16 mouse cellular contexts compared by ENCODE assay signal in genomic region chr5:67266106-67266505, GRCm38 (mm10). TPM values are rescaled to one million over a fixed set of nuclear protein-coding genes. Genes with fewer than 3 reads are reported as not detected.
A peak's percentile ranks its signal among the peaks of the same experiment; 100 is the strongest.
DNase-seq lines count a peak whose midpoint lies in the region; ATAC-seq and TF ChIP-seq lines count a peak whose summit lies in the region.
"Had no signal": no experiment of that assay in that cellular context is flagged by ENCODE, and none has a peak within 500 bp of the region (broad histone marks: within the 10 kb centered on the region; RNA-seq: fewer than 3 reads in every experiment).

No protein-coding gene starts in this region.

- no peaks in the 10 kb centered on the region for H3K9me3 ChIP-seq in embryonic facial prominence, embryonic 11.5 days (replicated peaks; ENCODE audit: control insufficient read depth, low read length)
- H3K9me3 ChIP-seq in embryonic facial prominence, embryonic 10.5 days = no peaks in the 10 kb centered on the region
- no peaks in the 10 kb centered on the region for H3K9me3 ChIP-seq in liver, embryonic 14.5 days (ENCODE audit: control insufficient read depth, low read length)
- no peaks in the 10 kb centered on the region for H3K9me3 ChIP-seq in liver, embryonic 11.5 days (ENCODE audit: control insufficient read depth, low read length)
- H3K9me3 ChIP-seq: embryonic facial prominence, embryonic 13.5 days; limb, embryonic 12.5 days had no signal

- TF ChIP-seq CTCF in liver, embryonic 14.5 days (IDR thresholded peaks at IDR 0.05; ENCODE audit: low read depth) = peak; percentile 65

- ATAC-seq in embryonic facial prominence, embryonic 11.5 days (replicated peaks; ENCODE audit: insufficient number of reproducible peaks, low FRiP score, low TSS enrichment, low read depth) = no peak
- no peak for ATAC-seq in liver, embryonic 14.5 days (ENCODE audit: insufficient read depth)
- no peak for ATAC-seq in liver, embryonic 11.5 days (replicated peaks; ENCODE audit: low FRiP score)
- ATAC-seq in megakaryocyte, adult 5-6 weeks (ENCODE audit: poor library complexity, severe bottlenecking) = no peak
- ATAC-seq: forebrain, embryonic 16.5 days; hindbrain, embryonic 16.5 days had no signal

- DNase-seq in embryonic facial prominence, embryonic 11.5 days (ENCODE audit: low spot score) = peak; percentile 20
- no peak for DNase-seq in embryonic facial prominence, embryonic 10.5 days (ENCODE audit: low spot score)
- no peak for DNase-seq in liver, embryonic 14.5 days (ENCODE audit: low read depth in 3 of 3, low spot score in 3 of 3)
- no peak for DNase-seq in liver, embryonic 11.5 days (ENCODE audit: low spot score)
- DNase-seq in ES-CJ7 (ENCODE audit: low read depth, low spot score) = peak; percentile 63
- peak; percentile 43 for DNase-seq in naive thymus-derived CD4-positive, alpha-beta T cell, adult 2 months (ENCODE audit: low read depth)
- no peak for DNase-seq in heart, adult 8-10 months (ENCODE audit: low spot score)
- DNase-seq: adrenal gland, adult 8-10 months; cerebellum, adult 11 months; right cerebral cortex, postnatal 4 days had no signal

- TF ChIP-seq EP300 in liver, embryonic 14.5 days (IDR thresholded peaks at IDR 0.05; ENCODE audit: low read depth) = no peak

- H3K27me3 ChIP-seq in embryonic facial prominence, embryonic 11.5 days (ENCODE audit: control insufficient read depth, insufficient read depth, low read length) = no peaks in the 10 kb centered on the region
- H3K27me3 ChIP-seq in embryonic facial prominence, embryonic 10.5 days (replicated peaks; ENCODE audit: low read depth, poor library complexity, severe bottlenecking) = no peaks in the 10 kb centered on the region
- no peaks in the 10 kb centered on the region for H3K27me3 ChIP-seq in liver, embryonic 14.5 days (ENCODE audit: control insufficient read depth, insufficient read depth, low read length)
- H3K27me3 ChIP-seq in liver, embryonic 11.5 days (replicated peaks; ENCODE audit: control insufficient read depth, insufficient read depth, low read length) = no peaks in the 10 kb centered on the region
- H3K27me3 ChIP-seq: embryonic facial prominence, embryonic 13.5 days; limb, embryonic 12.5 days had no signal

- H3K4me2 ChIP-seq in embryonic facial prominence, embryonic 11.5 days (ENCODE audit: low read depth, low read length) = no peak overlapping the region
- no peak overlapping the region for H3K4me2 ChIP-seq in liver, embryonic 14.5 days (ENCODE audit: low read depth)
- H3K4me2 ChIP-seq in liver, embryonic 11.5 days = no peak overlapping the region
- H3K4me2 ChIP-seq: embryonic facial prominence, embryonic 13.5 days; limb, embryonic 12.5 days had no signal

- no peak overlapping the region for H3K9ac ChIP-seq in embryonic facial prominence, embryonic 11.5 days (replicated peaks; ENCODE audit: low read length)
- H3K9ac ChIP-seq in liver, embryonic 14.5 days (replicated peaks) = no peak overlapping the region
- H3K9ac ChIP-seq in liver, embryonic 11.5 days (ENCODE audit: low read depth, low read length) = no peak overlapping the region
- H3K9ac ChIP-seq: embryonic facial prominence, embryonic 13.5 days; limb, embryonic 12.5 days had no signal

- no peak overlapping the region for H3K27ac ChIP-seq in embryonic facial prominence, embryonic 11.5 days (replicated peaks; ENCODE audit: low read depth, low read length)
- H3K27ac ChIP-seq in embryonic facial prominence, embryonic 10.5 days (replicated peaks) = no peak overlapping the region
- no peak overlapping the region for H3K27ac ChIP-seq in liver, embryonic 14.5 days
- H3K27ac ChIP-seq in liver, embryonic 11.5 days (ENCODE audit: low read depth, low read length) = no peak overlapping the region
- H3K27ac ChIP-seq: embryonic facial prominence, embryonic 13.5 days; limb, embryonic 12.5 days; macrophage had no signal

- H3K4me1 ChIP-seq in embryonic facial prominence, embryonic 11.5 days (ENCODE audit: control insufficient read depth, insufficient read depth, low read length) = no peaks in the 10 kb centered on the region
- H3K4me1 ChIP-seq in embryonic facial prominence, embryonic 10.5 days = peaks cover 8% of the 10 kb centered on the region
- peaks cover 3 to 12% of the 10 kb centered on the region in 2 experiments for H3K4me1 ChIP-seq in liver, embryonic 14.5 days (replicated peaks; ENCODE audit: control insufficient read depth in 2 of 2, insufficient read depth in 2 of 2, low read length in 1 of 2)
- peaks cover 5% of the 10 kb centered on the region for H3K4me1 ChIP-seq in liver, embryonic 11.5 days (replicated peaks; ENCODE audit: control insufficient read depth, insufficient read depth, low read length)

- WGBS in embryonic facial prominence, embryonic 11.5 days = 97% methylated on average over 1 of the region's 1 CpGs
- WGBS in embryonic facial prominence, embryonic 10.5 days = 91% methylated on average over 1 of the region's 1 CpGs
- 73% methylated on average over 1 of the region's 1 CpGs for WGBS in liver, embryonic 14.5 days (ENCODE audit: insufficient replicate concordance)
- 77% methylated on average over 1 of the region's 1 CpGs for WGBS in liver, embryonic 11.5 days

- peaks cover 16% of the 10 kb centered on the region for H3K36me3 ChIP-seq in embryonic facial prominence, embryonic 11.5 days (replicated peaks; ENCODE audit: control insufficient read depth, insufficient read depth, low read depth, low read length)
- H3K36me3 ChIP-seq in embryonic facial prominence, embryonic 10.5 days (replicated peaks) = peaks cover 78% of the 10 kb centered on the region
- peaks cover 54% of the 10 kb centered on the region for H3K36me3 ChIP-seq in liver, embryonic 14.5 days (replicated peaks; ENCODE audit: control insufficient read depth, insufficient read depth, low read depth)
- H3K36me3 ChIP-seq in liver, embryonic 11.5 days (ENCODE audit: control insufficient read depth, insufficient read depth, low read length) = peaks cover 40% of the 10 kb centered on the region

- no peak overlapping the region for H3K4me3 ChIP-seq in embryonic facial prominence, embryonic 11.5 days (ENCODE audit: low read depth, low read length)
- H3K4me3 ChIP-seq in embryonic facial prominence, embryonic 10.5 days = no peak overlapping the region
- no peak overlapping the region for H3K4me3 ChIP-seq in liver, embryonic 14.5 days (ENCODE audit: insufficient read depth in 1 of 2, low read depth in 2 of 2, low read length in 2 of 2)
- H3K4me3 ChIP-seq in liver, embryonic 11.5 days (ENCODE audit: low read depth, low read length) = no peak overlapping the region
- H3K4me3 ChIP-seq: embryonic facial prominence, embryonic 13.5 days; limb, embryonic 12.5 days had no signal

RNA-seq across cellular contexts. Expression of gene Tmem33, which starts 5.7 kb away (rescaled TPM):
- 91.4 and 101 TPM in 2 replicates for polyA plus RNA-seq in embryonic facial prominence, embryonic 11.5 days (2014; fragmentation: Nextera tagmentation; extraction: Ambion mirVana)
- polyA plus RNA-seq in embryonic facial prominence, embryonic 10.5 days (2016; fragmentation: Nextera tagmentation; extraction: Ambion mirVana) = 106 and 117 TPM in 2 replicates
- polyA plus RNA-seq in liver, embryonic 14.5 days (2012; rRNA removed) = 41.4 and 45.3 TPM in 2 replicates
- 83.7 and 83.8 TPM in 2 replicates for polyA plus RNA-seq in liver, embryonic 14.5 days (2014; fragmentation: Nextera tagmentation; extraction: Ambion mirVana)
- 122 and 138 TPM in 2 replicates for polyA plus RNA-seq in liver, embryonic 11.5 days (2014; fragmentation: Nextera tagmentation; extraction: Ambion mirVana)
- 99.7 and 105 TPM in 2 replicates for total RNA-seq in megakaryocyte, adult 5-6 weeks (2015)
- total RNA-seq in megakaryocyte, adult 5-6 weeks (2017) = 38.6 and 47.3 TPM in 2 replicates
- 10 to 100 TPM; 42.7 to 56.8 (median 49.0) TPM for total RNA-seq in heart, adult 8-10 months (2022)

RNA-seq across cellular contexts. Expression of gene Slc30a9, which starts 40.6 kb away (rescaled TPM):
- polyA plus RNA-seq in embryonic facial prominence, embryonic 11.5 days (2014; fragmentation: Nextera tagmentation; extraction: Ambion mirVana) = 133 and 149 TPM in 2 replicates
- polyA plus RNA-seq in embryonic facial prominence, embryonic 10.5 days (2016; fragmentation: Nextera tagmentation; extraction: Ambion mirVana) = 83.0 and 85.4 TPM in 2 replicates
- polyA plus RNA-seq in liver, embryonic 14.5 days (2012; rRNA removed) = 11.7 and 15.8 TPM in 2 replicates
- 70.2 and 72.0 TPM in 2 replicates for polyA plus RNA-seq in liver, embryonic 14.5 days (2014; fragmentation: Nextera tagmentation; extraction: Ambion mirVana)
- polyA plus RNA-seq in liver, embryonic 11.5 days (2014; fragmentation: Nextera tagmentation; extraction: Ambion mirVana) = 98.6 and 104 TPM in 2 replicates
- total RNA-seq in megakaryocyte, adult 5-6 weeks (2015) = 17.4 and 22.5 TPM in 2 replicates
- 20.3 and 42.4 TPM in 2 replicates for total RNA-seq in megakaryocyte, adult 5-6 weeks (2017)
- total RNA-seq in heart, adult 8-10 months (2022) = 100 to 1,000 TPM; 161 to 209 (median 190) TPM

Comparison
In these comparisons a context has a peak if more than half of its experiments do, and no peak if none do; other contexts are left out.
1. DNase-seq: peak in embryonic facial prominence, embryonic 11.5 days (single experiment), ES-CJ7 (single experiment) and naive thymus-derived CD4-positive, alpha-beta T cell, adult 2 months (single experiment); none in embryonic facial prominence, embryonic 10.5 days (single experiment), liver, embryonic 14.5 days (0 of 3), liver, embryonic 11.5 days (single experiment) and heart, adult 8-10 months (single experiment).